Mouse (Mus musculus) right cerebral cortex, postnatal 14 days (tissue): Measurements from ENCODE around the gene Folr1.

ENCODE experiments used
- DNase-seq: peaks from one replicate; pipeline ENCODE4 v3.0.0; 2022

Folr1 gene

DNA sequence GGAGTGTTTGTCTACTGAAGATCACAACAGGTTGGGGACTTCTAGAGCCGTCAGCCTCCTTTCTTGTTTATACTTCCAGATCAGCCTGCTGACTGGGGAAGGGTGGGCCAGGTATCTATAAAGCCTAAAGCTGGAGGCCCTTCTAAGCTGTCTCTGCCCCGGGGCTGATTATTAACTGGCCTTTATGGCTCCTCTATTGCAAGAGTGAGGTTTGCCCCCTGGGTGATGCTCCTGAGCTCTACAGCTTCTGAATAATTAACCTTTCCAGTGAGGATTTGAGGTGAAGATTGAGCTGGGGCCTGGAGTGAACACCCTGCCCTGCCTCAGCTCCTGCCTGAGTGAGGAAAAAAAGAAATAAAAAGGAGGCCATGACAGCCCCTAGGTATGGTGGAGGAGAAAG lies at the start of gene Folr1:
Gene Folr1 (minus strand): TSS at position 160 of the 400 bp plus-strand sequence.
- no peak for DNase-seq

- DNase-seq, result peak; percentile 45
Observed at GRCm38 (mm10) chr7:101918071-101918470, 47.5 kb upstream of the Folr1 start.

GRCm38 (mm10) chr7:101911982-101912381 lies 41.4 kb upstream of the Folr1 start:
- no peak for DNase-seq

- no peak for DNase-seq
Observed at GRCm38 (mm10) chr7:101910138-101910537, 39.5 kb upstream of the Folr1 start.

DNA sequence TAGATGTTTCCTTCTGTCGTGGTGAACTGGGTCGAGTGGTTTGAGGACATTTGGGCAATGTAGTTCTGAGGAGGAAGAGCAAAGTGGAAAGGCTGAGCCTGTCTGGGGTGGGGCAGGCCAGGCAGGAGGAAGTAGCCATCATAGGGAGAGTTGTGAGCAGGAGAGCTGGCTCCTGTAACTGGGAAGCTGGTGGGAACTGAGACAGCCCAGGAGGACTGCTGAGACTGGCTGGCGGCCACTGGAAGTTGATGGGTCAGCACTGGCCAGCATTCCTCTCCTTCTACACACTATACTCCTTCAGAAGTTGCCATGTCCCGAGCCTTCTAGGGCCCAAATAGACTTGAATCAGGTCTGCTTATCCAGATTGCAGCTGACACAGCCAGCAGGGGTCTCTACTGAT lies 37.8 kb upstream of the Folr1 start:
- DNase-seq, result no peak

DNA sequence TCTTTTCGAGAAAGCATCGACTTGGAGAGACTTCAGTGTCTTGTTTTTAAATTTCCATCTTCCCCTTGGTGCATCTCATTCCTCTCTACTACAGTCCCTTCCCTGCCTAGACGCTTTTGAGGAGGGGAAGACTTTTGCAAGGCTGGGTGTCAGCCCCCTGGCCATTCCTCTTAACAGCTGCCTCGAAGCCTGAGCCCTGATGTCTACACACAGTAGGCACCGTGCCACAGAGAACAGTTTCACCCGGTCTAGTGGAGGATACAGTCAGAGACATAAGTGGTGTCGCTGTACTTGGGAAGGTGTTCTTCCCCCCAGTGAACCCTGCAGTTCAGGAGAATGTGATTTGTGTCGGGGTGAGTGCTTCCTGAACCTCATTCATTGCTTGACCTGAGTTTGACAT lies 36.1 kb upstream of the Folr1 start:
- DNase-seq, result no peak

- DNase-seq, result no peak
Observed at GRCm38 (mm10) chr7:101906287-101906681, 35.7 kb upstream of the Folr1 start, which contains the start of gene Tomt. TSS of gene Tomt (minus strand) at chr7:101906359.

- DNase-seq, result peak; percentile 100
Observed at GRCm38 (mm10) chr7:101905561-101906286, 35.1 kb upstream of the Folr1 start, which contains the start of gene Lamtor1. TSS of gene Lamtor1 (plus strand) at chr7:101905904.

GRCm38 (mm10) chr7:101902846-101903245 lies 32.3 kb upstream of the Folr1 start:
- DNase-seq, result no peak

DNA sequence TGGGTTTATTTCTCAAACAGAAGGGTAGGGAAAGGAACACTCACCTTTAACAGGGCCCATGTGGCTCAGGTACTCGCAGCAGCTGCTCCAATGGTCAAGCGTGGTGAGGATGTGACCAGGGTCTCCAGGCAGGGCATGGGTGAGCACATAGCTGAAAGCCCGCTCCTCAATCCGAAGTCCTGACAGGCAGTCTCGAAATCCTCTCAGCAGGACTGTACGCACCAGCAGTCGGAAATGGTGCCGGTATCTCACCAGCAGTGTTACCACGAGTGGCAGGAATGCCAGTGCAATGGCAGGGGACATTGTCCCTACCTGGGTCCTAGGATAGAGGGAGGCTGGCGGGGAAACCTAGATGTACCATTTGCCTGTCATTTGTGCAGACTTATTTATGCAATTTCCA lies 31.4 kb upstream of the Folr1 start:
- no peak for DNase-seq

GRCm38 (mm10) chr7:101900331-101901097 lies 29.9 kb upstream of the Folr1 start:
- DNase-seq, result no peak

GRCm38 (mm10) chr7:101896104-101897066 lies 25.8 kb upstream of the Folr1 start:
- peak; percentile 96 for DNase-seq

DNA sequence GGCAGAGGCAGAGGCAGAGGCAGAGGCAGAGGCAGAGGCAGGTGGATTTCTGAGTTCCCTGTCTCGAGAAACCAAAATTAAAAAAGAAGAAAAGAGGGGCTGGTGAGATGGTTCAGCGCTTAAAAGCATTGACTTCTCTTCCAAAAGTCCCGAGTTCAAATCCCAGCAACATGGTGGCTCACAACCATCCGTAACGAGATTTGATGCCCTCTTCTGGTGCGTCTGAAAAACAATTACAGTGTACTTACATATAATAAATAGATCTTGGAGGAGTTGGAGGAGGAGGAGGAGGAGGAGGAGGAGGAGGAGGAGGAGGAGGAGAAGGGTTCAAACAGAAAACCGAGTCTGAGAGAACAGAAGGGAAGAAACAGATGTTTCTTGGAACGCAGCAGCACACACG lies 25.1 kb upstream of the Folr1 start:
- no peak for DNase-seq

GRCm38 (mm10) chr7:101888460-101888859 lies 17.9 kb upstream of the Folr1 start:
- DNase-seq, result no peak

DNA sequence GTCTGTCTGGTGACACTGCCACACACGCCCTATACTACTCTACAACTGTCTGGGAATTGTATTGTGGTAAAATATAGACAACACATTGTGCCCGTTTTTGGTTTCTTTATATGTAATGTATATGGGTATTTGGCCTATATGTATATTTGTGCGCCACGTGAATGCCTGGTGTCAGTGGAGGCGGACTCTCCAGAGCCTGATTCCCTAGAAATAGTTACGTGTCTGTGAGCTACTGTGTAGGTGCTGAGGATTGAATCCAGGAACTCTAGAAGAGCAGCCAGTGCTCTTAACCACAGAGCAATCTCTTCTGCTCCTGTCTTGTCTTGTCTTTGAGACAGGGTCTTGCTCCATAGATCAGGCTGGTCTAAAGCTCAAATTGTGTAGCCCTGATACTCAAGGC lies 15.7 kb upstream of the Folr1 start:
- DNase-seq, result no peak

DNA sequence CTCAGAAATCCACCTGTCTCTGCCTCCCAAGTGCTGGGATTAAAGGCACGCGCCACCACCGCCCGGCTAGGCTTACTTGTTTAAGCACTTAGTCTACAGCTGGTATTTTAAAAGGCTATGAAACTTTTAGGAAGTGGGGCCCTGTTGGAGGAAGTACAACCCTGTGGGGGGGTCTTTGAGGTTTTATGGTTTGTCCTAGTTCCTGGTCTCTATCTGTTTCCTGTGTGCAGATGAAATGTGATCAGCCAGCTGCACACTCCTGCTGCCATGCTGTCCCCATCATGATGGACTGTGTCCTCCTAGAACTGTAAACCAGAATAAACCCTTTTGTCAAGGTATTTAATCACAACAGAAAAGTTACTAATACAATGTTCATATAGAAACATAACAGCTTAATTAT lies 13.6 kb upstream of the Folr1 start:
- no peak for DNase-seq

- no peak for DNase-seq
Observed at GRCm38 (mm10) chr7:101882413-101883154, 12.0 kb upstream of the Folr1 start.

- DNase-seq, result no peak
Observed at GRCm38 (mm10) chr7:101880855-101881254, 10.3 kb upstream of the Folr1 start.

DNA sequence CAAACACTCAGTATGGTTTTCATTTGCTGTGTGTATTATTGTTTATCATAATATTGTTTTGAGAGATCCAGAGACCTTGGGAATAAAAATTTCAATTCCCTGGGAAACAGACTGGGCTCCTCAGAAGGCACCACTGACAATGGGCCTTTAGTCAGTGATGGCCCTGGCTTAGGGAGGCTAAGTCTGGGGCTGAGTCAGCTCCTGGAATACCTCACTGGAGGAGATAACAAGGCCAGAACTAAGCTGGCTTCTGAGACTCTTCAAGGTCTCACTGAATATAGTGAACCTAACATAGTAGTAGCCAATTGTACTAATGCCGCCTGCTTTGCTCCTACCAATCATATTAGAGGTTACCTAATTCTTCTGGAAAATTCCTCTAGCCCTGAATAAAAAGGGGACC lies 5.4 kb upstream of the Folr1 start:
- no peak for DNase-seq

DNA sequence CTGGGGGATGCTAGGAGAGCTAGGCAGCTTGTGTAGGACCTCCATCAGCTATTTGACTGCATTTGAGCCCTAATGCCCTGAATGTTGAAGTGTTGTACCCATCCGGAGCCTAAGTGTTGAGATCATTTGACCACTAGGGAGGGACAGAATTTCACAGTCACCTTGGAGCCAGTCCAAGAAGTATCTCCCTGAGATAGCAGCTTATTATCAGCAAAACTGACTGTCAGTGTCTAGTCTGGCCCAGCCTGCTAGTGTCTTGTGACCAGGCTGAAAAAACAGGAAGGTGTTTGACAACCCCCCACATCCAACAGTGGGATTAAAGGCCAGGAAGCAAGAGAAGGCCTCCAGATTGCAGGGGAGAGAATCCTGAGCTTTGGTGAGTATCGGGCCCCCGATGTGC lies 708 bp upstream of the Folr1 start:
- DNase-seq, result no peak

GRCm38 (mm10) chr7:101869163-101869500 lies 1.5 kb downstream of the Folr1 start:
- no peak for DNase-seq
